Mouse (Mus musculus) embryonic fibroblast, embryonic 13.5 days (primary cell): Measurements from ENCODE around the gene Enpp3.

ENCODE experiments used
- CTCF ChIP-seq: IDR thresholded peaks from 2 replicates; pipeline ENCODE4 v1.5.1; 2011; ENCODE audit warnings: mild to moderate bottlenecking, control low read depth, low read length, moderate library complexity, borderline replicate concordance; ENCODE audit not compliant: insufficient read depth
- POLR2A ChIP-seq: IDR thresholded peaks from 2 replicates; pipeline ENCODE4 v1.6.1; 2011; ENCODE audit warnings: low read depth, mild to moderate bottlenecking, control low read depth, low read length, moderate library complexity

- no peak for TF ChIP-seq CTCF
- TF ChIP-seq POLR2A = no peak
Measured at GRCm38 (mm10) chr10:24742950-24743487, 99.6 kb downstream of the Enpp3 start.
